Mouse (Mus musculus): ENCODE results near the gene Fam20a. TPM values are rescaled to one million over a fixed set of nuclear protein-coding genes. Genes with fewer than 3 reads are reported as not detected.

Gene Fam20a
- total and polyA plus RNA-seq, 3 experiments, result not detected

DNA sequence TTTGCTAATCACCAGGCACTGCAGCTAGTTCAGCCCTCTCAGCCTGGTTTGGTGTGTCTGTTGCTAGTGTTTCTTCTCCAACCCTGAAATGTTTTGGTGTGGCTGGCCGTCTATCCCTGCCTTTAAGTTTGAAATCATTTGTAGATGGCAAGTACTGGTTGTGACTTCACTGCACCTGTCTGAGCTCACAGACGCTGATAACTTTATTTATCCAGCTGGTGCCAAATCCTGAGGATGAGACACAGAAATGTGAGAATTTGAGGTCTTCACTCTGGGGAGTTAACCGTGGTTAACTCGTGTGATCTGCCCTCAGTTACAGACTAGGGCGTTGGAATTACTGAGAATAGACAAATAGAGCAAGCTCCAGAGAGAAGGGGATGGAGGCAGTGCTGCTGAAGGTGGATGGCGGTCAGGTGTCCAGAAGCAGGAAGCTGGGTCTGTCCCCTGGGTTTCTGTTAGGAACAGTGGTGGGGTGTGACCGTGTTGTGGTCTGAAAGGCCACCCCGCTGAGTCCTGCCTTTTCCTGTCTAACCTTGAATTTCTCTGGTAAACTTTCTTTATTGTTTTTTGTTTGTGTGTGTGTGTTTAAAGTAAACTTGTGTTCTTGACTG is 53.9 kb downstream of the Fam20a start:
- no peaks in the 10 kb centered on the region for H3K79me2 ChIP-seq (ENCODE audit: control insufficient read depth, insufficient read depth, low read length, poor library complexity)
- peaks cover 0 to 15% of the 10 kb centered on the region in 2 experiments; a peak in 2 of 4 replicates for H3K4me1 ChIP-seq (ENCODE audit: control insufficient read depth in 1 of 2, insufficient read depth in 2 of 2, low read length in 2 of 2)
- no peak overlapping the region for H3K4me3 ChIP-seq (ENCODE audit: control insufficient read depth in 1 of 2, insufficient read depth in 1 of 2, low read depth in 2 of 2, low read length in 2 of 2)
- no peak overlapping the region for H3K27ac ChIP-seq (ENCODE audit: control insufficient read depth, low read depth, low read length)
- no peaks in the 10 kb centered on the region for H3K27me3 ChIP-seq (ENCODE audit: control insufficient read depth in 1 of 2, insufficient read depth in 2 of 2, low read length in 2 of 2)
- no peak for TF ChIP-seq ZMIZ1 (IDR thresholded peaks at IDR 0.05; ENCODE audit: low read depth, low read length)
- TF ChIP-seq SIN3A (IDR thresholded peaks at IDR 0.05; ENCODE audit: low read length), result no peak
- TF ChIP-seq JUND (IDR thresholded peaks at IDR 0.05; ENCODE audit: low read depth, low read length), result no peak
- TF ChIP-seq MXI1 (IDR thresholded peaks at IDR 0.05; ENCODE audit: low read depth, low read length), result 0 out of 2 replicates have a peak, but pooled peaks have one; percentile 9
- no peak for TF ChIP-seq ELF1 (IDR thresholded peaks at IDR 0.05; ENCODE audit: low read depth, low read length)
- no peak for TF ChIP-seq HCFC1 (IDR thresholded peaks at IDR 0.05; ENCODE audit: low read depth, low read length)
- no peak overlapping the region for H3K9ac ChIP-seq (ENCODE audit: control insufficient read depth, low read depth, low read length, poor library complexity, severe bottlenecking)
- no peak for DNase-seq (ENCODE audit: low read depth, low spot score)
- no peaks in the 10 kb centered on the region for H3K9me3 ChIP-seq (replicated peaks; ENCODE audit: insufficient read depth, low read length)
- peaks cover 10 to 36% of the 10 kb centered on the region in 2 experiments; a peak in 3 of 4 replicates for H3K36me3 ChIP-seq (ENCODE audit: control insufficient read depth in 1 of 2, insufficient read depth in 2 of 2, low read length in 2 of 2)

- TF ChIP-seq MYC (IDR thresholded peaks at IDR 0.05; ENCODE audit: low read depth, low read length) (no peak), ETS1 (IDR thresholded peaks at IDR 0.05; ENCODE audit: low read depth, low read length) (no peak), ZC3H11A (IDR thresholded peaks at IDR 0.05; ENCODE audit: low read depth, low read length) (no peak)
- no peak for DNase-seq (ENCODE audit: low read depth, low spot score)
- H3K4me1 ChIP-seq (ENCODE audit: control insufficient read depth in 1 of 2, insufficient read depth in 2 of 2, low read length in 2 of 2), result peaks cover 0 to 15% of the 10 kb centered on the region in 2 experiments; a peak in 2 of 4 replicates
These were observed 54.7 kb downstream of the Fam20a start for GRCm38 (mm10) chr11:109667371-109667770.

DNA sequence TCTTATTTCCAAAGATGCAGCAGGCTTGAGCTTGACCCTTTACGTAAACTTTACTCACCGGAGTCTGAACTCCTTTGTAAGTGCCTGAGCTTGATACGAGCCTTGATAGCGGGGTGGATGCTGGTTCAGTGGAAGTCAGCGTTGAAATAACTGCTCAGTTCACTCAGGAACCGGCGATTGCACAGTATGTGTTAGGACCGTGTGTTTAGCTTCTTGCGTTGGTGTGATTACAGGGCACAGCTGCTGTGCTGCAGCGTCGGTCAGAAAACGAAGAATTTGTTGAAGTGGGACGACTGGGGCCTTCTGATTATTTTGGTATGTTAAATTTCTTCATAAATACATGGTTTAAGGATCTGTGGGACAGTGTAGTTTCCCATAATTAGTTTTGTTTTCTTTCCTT is 55.7 kb downstream of the Fam20a start:
- Histone ChIP-seq H3K4me3 (ENCODE audit: control insufficient read depth in 1 of 2, insufficient read depth in 1 of 2, low read depth in 2 of 2, low read length in 2 of 2) (no peak overlapping the region), H3K9me3 (replicated peaks; ENCODE audit: insufficient read depth, low read length) (no peaks in the 10 kb centered on the region), H3K9ac (ENCODE audit: control insufficient read depth, low read depth, low read length, poor library complexity, severe bottlenecking) (no peak overlapping the region), H3K27me3 (ENCODE audit: control insufficient read depth in 1 of 2, insufficient read depth in 2 of 2, low read length in 2 of 2) (no peaks in the 10 kb centered on the region), H3K4me1 (ENCODE audit: control insufficient read depth in 1 of 2, insufficient read depth in 2 of 2, low read length in 2 of 2) (peaks cover 0 to 15% of the 10 kb centered on the region in 2 experiments; a peak in 2 of 4 replicates), H3K36me3 (ENCODE audit: control insufficient read depth in 1 of 2, insufficient read depth in 2 of 2, low read length in 2 of 2) (peaks cover 10 to 53% of the 10 kb centered on the region in 2 experiments; a peak in 3 of 4 replicates), H3K79me2 (ENCODE audit: control insufficient read depth, insufficient read depth, low read length, poor library complexity) (no peaks in the 10 kb centered on the region), H3K27ac (ENCODE audit: control insufficient read depth, low read depth, low read length) (no peak overlapping the region)
- TF ChIP-seq KAT2A (conservative IDR thresholded peaks at IDR 0.05; ENCODE audit: low read depth, low read length) (no peak), MYB (IDR thresholded peaks at IDR 0.05; ENCODE audit: low read depth, low read length) (no peak), MAFK (IDR thresholded peaks at IDR 0.05; ENCODE audit: borderline replicate concordance, low read depth, low read length) (no peak), USF2 (IDR thresholded peaks at IDR 0.05; ENCODE audit: borderline replicate concordance in 1 of 2, insufficient read depth in 1 of 2, low read depth in 1 of 2, low read length in 2 of 2) (no peak), ZKSCAN1 (IDR thresholded peaks at IDR 0.05; ENCODE audit: low read depth, low read length) (no peak), RAD21 (IDR thresholded peaks at IDR 0.05; ENCODE audit: low read depth, low read length) (no peak), GABPA (IDR thresholded peaks at IDR 0.05; ENCODE audit: low read depth, low read length) (no peak), POLR2A (IDR thresholded peaks at IDR 0.05; ENCODE audit: control insufficient read depth in 1 of 2, insufficient read depth in 1 of 2, low read depth in 1 of 2, low read length in 2 of 2, poor library complexity in 1 of 2) (no peak), MXI1 (IDR thresholded peaks at IDR 0.05; ENCODE audit: low read depth, low read length) (no peak), SMC3 (IDR thresholded peaks at IDR 0.05; ENCODE audit: low read depth, low read length) (no peak), NRF1 (IDR thresholded peaks at IDR 0.05; ENCODE audit: insufficient read depth, low read depth, low read length, poor library complexity, severe bottlenecking) (no peak), E2F4 (IDR thresholded peaks at IDR 0.05; ENCODE audit: borderline replicate concordance, low read depth, low read length) (no peak)
- DNase-seq (ENCODE audit: low read depth, low spot score), result no peak

More at GRCm38 (mm10) chr11:109667371-109667770, 54.7 kb downstream of the Fam20a start:
- Histone ChIP-seq H3K9me3 (replicated peaks; ENCODE audit: insufficient read depth, low read length) (no peaks in the 10 kb centered on the region), H3K27ac (ENCODE audit: control insufficient read depth, low read depth, low read length) (no peak overlapping the region), H3K4me3 (ENCODE audit: control insufficient read depth in 1 of 2, insufficient read depth in 1 of 2, low read depth in 2 of 2, low read length in 2 of 2) (no peak overlapping the region), H3K9ac (ENCODE audit: control insufficient read depth, low read depth, low read length, poor library complexity, severe bottlenecking) (no peak overlapping the region), H3K27me3 (ENCODE audit: control insufficient read depth in 1 of 2, insufficient read depth in 2 of 2, low read length in 2 of 2) (no peaks in the 10 kb centered on the region), H3K79me2 (ENCODE audit: control insufficient read depth, insufficient read depth, low read length, poor library complexity) (no peaks in the 10 kb centered on the region), H3K36me3 (ENCODE audit: control insufficient read depth in 1 of 2, insufficient read depth in 2 of 2, low read length in 2 of 2) (peaks cover 10 to 43% of the 10 kb centered on the region in 2 experiments; a peak in 3 of 4 replicates)
